Mouse (Mus musculus): ENCODE data around the gene Dgat2.

Gene Dgat2

DNA sequence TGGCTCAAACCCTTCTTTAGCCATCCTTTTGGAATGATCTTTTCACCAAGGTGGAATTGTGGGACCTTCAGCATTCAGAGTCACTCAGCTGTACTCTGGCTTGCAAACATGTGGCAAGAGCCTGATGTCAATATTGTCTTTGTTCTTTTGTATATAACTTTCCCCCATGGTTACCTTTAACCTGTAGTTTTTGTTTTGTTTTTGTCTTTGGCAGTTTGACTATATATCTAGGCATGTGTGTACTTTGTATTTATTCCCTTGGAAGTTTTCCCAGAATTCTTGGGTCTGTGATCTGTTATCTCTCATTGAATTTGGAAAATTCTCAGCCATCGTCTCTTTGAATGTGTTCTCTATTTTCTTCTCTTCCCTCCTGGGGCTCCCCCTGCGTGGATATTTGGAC lies 12.0 kb upstream of the Dgat2 start:
- in situ Hi-C loops (cut with MseI, MboI): no loop called here

DNA sequence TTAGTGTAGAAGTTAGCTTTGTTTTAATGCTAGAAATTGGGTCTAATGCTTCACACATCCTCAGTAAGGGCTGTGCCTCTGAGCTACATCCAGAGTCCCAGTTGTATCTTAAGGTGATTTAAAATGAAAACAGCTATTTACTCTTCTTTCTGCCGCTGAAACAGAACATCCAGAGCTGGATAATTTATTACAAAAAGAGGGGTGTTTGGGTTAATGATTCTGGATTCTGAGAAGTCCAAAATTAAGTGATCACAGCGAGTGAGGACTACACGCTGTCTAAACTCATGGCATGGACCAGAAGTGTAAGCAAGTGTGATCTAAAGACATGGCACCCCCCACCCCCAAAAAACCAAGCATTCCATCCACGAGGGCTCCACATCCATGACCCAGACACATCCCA lies 11.4 kb upstream of the Dgat2 start:
- in situ Hi-C loops (cut with MseI, MboI): no loop called here

DNA sequence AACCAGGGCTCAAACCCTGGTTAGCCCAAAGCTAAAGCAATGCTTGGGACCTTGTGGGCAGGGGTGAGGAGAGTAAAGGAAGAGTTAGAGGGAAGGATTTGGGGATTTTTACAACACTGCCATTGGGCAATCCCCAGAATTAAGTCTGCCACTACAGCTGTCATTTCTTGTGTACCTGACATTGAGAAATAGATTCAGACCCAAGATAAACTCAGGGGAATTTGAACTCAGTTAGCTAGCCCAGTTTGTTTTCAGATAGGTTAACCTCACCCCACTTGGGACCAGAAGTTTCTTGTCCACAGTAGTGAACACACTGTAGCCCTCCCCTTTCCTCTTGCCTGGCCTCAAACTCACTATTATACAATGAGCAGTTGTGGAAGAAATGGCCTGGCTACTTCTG lies 8.9 kb upstream of the Dgat2 start:
- in situ Hi-C loops (cut with MseI, MboI): no loop called here

DNA sequence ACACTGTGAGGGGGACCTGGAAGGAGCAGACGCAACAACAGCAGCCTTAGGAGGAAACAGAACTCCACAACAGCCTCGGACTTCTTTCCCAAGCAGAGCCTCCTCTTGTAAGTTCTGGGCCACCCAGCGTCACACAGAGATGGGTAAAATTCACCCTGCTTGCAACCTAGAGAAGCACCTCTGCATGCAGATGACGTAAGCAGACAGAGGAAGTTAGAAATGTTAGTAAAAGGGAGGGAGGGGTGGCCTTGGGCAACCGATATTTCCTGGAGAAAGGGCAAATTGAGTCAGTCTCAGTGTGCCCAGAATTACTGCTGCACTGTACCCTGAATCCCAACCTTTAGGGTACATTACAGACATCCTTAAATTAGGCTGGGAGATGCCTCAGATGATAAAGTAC lies 7.4 kb upstream of the Dgat2 start:
- in situ Hi-C loops (cut with MseI, MboI): no loop called here

DNA sequence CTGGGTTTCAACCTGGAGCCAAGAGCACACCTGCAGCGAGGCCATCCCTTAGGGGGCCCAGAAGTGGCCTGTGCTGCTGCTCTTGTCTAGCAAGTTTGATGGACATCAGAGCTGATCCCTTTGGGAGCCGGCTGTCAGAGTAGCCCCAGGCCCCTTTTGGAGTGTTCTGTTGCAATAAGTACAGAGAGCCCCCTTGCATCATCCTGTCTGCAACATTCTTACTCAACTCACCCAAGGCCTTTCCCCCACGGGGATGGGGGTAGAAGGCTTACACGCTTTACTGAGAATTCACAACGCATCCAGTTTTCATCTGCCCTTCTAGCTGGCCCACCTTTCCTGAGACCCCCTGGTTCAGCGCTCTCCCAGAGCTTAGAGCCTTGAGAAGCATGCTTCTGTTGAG lies 6.1 kb upstream of the Dgat2 start:
- in situ Hi-C loops (cut with MseI, MboI): no loop called here

DNA sequence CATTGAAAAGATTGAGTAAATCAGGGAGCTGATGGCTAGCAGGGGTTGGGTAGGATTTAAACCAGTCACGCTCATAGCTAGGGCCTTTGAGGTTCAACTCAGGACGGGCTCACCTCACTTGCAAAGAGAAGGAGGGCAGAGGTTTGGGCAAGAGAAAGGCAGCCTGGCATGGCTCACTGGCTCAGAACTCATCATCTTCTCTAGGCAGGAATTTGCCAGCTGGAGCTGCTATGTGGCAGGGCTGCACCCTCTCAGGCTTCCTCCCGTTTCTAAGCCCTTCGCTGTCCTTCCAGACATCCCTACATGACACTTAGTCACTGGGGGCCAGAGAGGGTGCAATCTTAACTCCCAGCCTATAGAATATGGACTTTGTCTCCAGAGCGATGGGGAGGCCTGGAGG lies 4.9 kb upstream of the Dgat2 start:
- in situ Hi-C loops (cut with MseI, MboI): no loop called here

DNA sequence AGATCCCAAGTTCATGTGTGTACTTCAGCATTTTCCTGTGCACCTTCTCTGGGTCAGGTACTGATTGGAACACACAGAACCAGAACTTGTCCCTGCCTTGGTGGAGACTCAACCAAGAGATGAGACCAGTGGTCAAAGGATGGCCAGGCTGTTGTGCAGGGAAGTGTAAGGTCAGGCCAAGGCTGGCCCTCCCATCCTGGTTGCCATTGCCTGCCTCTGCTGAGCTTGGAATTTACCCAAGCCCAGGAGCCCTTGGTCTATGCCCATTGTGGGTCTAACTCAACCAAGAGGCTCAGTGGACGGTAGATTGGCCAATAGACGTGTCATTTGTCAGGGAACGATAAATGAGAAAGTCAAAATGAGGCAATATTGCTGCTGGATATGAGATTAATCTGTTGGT lies 2.9 kb upstream of the Dgat2 start:
- in situ Hi-C loops (cut with MseI, MboI): no loop called here

DNA sequence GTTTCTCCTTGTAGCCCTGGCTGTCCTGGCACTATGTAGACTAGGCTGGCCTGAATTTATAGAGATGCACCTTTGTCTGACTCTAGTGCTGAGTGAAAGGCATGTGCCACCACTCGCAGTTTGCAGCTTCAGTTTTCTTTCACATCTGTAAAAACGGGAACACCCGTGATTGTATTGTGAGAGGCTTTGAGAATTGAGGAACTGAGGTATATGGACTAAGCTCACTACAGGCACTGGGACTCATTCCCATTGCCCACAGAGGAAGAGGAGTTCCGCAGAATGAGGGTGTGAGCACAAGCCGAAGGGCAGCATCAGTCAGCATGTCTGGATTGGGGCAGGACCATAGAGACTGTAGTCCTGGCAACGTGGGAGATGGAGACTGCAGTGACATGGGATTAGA lies 1.2 kb upstream of the Dgat2 start:
- in situ Hi-C loops (cut with MseI, MboI): no loop called here

DNA sequence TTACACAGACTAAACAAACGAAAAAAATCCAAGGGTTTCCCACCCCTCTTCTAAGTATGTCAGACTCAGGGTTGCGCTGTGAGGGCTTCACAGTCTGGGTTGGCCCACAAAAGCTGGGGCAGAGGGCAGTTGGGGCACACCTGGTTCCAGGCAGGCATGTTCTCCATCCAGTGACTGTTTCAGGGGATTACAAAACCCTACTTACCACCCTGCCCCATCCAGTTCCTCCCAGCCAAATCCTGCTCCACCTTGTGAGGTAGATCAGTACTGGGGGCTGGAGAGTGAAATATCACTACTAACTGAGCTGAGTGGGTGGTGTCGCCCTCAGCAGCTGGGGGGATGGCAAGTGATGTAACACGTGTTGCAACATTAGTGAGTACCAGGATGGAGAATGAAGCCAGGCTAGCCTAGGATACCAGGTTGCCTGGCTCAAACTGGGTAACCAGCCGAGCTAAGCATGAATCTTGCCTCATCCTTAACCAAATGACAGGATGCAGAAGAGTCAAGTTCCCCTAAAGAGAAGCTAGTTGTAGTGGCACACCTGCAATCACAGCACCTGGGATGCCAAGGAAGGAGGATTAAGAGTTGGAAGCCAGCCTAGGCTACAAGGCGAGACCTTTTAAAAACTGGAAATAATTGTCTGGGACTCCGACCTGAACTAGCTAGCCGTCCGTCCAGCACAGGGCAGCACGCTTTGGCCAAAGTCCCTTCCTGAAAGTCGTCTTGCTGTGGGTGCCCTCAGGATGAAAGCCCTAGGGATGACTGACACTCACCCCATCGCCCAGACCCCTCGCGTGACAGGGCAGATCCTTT lies 694 bp downstream of the Dgat2 start:
- in situ Hi-C loops (cut with MseI, MboI): no loop called here

DNA sequence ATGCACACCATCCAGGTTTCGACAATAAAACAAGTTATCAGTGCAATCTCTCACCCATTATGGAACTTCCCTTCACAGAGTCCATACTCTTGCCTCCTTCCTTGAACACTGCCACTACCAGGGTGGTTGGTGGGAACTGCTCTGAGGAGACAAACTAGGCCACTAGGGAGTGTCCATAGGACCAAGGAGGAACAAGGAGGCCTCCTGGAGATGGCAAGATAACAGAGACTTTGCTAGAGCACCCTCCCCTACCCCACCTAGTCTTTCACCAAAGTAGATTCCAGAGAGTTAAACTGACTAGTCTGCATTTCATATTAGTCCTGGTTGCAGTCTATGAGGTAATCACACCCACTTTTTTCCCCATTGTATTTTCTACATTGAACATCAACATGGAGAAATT lies 2.4 kb downstream of the Dgat2 start:
- in situ Hi-C loops (cut with MseI, MboI): no loop called here

DNA sequence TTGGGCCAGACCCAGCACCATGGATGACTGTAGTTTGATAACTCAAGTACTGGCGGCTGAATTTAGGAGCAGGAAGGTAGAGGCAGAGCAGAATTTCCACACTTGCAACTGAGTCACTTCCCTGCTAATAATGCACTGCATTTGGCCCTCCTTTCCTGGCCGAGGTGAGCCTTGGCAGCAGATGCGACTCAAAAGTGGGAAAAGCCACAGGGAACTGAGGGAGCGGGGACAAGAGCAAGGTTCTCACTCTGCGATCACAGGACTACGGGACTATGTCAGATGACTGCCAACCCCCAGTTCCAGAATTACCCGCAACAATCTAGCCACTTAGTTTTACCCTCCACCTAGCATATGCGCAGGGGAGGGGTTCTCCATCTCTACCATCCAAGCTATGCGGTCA lies 3.2 kb downstream of the Dgat2 start:
- in situ Hi-C loops (cut with MseI, MboI): no loop called here

DNA sequence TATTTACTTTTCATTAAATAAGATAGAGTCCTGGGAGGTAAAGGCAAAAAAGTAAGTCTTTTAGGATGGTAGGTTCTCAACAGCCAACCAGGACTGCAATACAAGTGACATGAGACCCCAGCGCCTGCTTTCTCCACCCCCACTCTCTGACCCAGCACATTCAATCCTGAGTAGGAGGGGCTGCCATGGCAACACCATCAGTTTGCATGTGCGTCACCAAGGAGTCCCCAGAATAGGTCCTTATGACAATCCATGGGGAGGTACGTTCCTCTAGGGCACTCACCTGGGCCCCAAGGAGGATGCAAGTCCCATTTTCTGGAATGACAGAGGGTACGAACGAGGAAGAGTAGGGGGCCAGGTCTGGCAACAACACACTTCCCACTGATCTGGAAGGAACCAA lies 5.1 kb downstream of the Dgat2 start:
- in situ Hi-C loops (cut with MseI, MboI): no loop called here

DNA sequence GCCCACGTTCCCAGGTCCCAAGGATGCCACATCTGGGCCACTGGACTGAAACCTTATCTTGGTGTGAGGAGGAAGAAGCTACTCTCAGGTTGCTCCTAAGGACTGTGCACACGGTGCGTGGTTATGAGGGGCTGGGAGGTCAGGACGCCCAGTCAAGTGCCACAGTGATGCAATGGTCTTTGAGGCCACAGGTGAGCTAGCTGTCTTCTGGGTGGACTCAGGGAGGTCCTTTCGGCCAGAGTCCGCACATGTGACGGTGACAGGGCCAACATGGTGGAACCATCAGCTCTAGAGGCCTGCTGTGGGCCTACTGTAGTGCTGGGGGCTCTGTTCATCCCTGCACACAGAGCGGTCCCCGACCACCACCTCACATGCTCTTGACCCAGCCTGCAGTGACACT lies 6.9 kb downstream of the Dgat2 start:
- in situ Hi-C loops (cut with MseI, MboI): no loop called here

DNA sequence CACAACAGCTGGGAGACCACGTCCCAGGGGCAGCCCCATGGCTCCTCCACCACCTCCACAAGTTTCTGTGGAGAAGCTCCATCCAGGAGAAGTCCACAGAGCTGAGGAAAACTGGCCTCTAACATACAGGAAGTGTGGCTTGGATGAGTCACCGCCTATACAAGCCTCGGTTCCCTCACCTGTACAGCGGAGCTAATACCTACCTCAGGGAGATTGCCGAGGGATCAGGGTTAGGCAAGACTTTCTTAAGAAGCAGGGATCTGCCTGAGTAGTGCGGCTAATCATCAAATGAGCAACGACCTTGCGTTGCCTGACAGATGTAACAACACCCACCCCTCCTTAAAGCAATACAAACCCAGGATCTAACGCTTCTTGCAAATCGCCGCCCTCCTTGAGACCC lies 7.4 kb downstream of the Dgat2 start:
- in situ Hi-C loops (cut with MseI, MboI): no loop called here

DNA sequence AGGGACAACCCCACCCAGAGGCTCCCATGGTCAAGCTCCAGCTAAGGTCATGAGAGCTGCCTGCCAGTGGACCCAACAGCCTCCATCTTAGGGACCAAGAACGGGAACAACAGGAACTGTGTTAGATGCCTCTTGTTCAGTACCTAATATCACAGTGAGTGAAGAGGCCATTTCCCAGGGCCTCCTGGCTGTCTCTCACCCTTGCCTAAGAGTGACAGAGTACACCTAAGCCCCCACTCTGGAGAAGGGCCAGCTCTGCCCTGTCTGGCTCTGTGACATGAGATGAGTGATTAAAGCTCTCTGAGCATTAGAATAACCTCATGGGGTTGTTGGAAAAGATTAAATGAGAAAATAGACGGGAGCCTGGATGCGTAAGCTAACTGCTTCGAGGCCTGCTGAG lies 8.5 kb downstream of the Dgat2 start:
- in situ Hi-C loops (cut with MseI, MboI): no loop called here

DNA sequence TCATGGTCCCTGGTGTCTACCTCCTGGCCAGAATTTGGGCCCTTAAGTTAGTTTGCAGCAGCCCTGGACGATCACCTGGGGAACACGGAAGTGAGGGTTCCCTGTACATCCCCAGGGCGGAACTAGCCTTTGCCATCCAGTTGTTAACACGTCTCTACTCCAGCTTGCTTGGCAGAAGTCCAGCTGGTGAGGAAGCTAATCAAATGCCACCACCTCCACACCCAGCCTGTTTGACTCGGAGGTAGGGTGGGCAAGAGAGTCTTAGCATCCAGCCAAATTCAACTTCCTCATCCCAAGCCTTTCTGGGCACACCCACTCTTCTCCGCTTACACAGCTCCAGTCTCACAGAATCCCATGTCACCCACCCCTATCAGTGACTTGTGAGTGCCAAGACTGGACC lies 9.6 kb downstream of the Dgat2 start:
- in situ Hi-C loops (cut with MseI, MboI): no loop called here

DNA sequence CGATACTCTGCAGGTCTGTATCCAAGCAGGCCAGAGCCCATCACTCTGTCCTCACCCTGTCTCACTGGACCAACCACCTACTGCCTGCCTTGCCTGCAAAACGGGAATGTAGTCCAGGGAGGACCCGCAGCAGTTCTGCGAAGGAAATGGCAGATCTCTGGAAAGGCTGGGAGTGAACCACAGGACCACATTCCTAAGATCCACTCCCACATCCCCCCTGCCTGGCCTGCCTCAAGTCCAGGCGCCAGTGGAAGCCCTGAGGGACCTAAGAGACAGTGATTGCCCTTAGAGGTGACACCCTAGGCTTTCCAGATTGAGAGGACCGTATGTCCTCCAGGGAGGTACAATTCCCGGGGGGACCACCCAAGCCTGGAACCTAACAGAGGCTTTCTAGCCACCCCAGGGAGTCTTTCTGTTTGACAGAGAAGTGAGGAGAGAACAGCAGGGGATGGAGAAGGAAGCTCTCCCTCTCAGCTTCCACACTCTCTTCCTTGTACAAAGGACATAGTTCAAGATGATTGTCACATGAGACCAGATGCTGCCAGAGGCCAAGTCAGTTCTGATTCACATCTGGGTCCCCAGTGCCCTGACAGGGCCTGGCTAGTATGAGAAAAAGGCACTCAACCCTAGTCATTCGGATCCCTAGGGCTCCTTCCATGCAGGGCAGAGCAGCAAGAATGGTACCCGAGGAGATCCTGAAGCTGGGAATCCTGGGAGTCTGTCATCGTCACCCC lies 10.6 kb downstream of the Dgat2 start:
- in situ Hi-C loops (cut with MseI, MboI): no loop called here

DNA sequence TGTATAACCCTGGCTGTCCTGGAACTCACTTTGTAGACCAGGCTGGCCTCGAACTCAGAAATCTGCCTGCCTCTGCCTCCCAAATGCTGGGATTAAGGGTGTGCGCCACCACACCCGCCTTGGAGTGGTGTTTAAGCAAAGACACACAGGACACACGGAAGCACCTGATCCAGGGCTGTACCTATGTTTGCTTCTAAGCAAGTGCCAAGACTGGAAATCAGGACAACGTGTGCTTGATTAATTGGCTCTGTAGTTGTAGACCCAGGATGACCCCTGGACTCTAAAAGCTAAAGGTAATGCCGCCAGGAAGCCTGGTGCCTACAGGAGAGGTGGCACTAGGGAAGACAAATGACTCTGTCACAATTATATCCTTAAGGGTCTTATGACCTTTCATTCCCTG lies 12.0 kb downstream of the Dgat2 start:
- in situ Hi-C loops (cut with MseI, MboI): no loop called here

DNA sequence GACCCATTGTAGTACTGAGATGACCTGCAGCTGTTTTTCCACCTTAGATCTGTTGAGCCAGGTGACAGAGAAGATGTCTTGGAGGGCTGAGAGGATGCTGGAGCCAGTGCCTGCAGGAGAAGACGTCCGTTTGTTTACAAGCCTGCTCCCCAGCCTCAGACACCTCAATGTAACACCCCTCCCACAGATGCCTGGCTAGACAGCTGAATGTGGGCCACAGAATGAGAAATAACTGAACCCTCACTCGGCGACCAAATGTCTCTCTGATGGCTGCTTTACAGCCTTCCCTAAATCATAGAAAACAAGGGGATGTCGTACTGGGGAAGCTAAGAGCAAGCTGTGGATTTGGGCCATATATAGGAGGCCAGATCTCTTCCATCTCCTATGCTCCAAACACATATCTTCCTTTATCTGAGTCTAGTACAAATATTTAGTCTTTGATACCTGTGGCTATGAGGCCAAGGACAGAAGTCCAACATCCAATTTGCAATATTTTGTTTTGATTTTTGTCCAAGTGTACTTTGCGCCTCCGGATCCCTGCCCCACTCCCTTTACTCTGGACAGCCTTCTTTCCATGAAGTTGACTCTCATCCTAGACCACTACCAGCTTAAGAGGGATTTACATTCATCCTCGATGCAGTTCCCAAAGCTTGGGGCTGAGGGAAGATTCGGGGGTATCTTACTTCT lies 12.7 kb downstream of the Dgat2 start:
- in situ Hi-C loops (cut with MseI, MboI): loop anchor here in 1 of 2 experiments (5.0 kb wide), 1 partner anchor 57 kb away; no protein-coding TSS in a partner anchor

DNA sequence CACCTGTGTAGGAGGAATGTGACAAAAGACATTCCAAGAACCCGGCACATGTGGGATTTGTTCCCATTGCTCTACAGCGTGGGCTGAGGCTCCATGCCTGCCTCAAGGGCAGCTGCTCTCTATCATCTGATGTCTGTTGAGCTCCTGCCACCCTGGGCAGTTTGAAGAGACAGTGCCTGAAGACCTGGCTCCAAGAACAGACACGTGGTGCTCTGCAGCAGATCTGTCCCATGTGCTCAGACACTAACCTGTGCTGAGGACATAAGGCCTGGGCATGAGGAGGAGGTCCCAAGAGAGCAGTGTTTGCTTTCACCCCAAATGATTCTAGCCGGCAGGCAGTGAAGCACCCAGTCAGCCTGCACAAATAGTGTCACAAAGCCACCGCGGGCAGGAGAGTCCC lies 13.8 kb downstream of the Dgat2 start:
- in situ Hi-C loops (cut with MseI, MboI): loop anchor here in 1 of 2 experiments (5.0 kb wide), 1 partner anchor 59 kb away; no protein-coding TSS in a partner anchor

DNA sequence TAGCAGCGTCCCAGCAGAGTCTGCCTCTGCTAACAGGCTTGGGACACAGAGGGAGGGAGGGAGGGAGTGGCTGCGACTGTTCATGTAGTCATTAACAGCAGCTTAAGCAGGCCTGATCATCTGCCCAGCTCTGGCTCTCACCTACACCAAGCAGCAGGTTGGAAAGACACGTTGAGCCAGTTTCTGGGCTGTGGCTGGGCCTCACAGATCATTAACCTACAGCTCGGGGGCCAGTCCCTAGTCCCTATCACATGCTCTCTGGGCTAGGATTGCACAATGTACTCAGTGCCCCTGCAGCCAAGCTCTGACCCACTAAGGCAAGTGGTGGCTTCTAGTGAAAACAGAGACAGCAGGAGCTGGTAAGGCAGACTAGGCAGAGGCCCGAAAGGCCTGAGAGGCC lies 14.6 kb downstream of the Dgat2 start:
- in situ Hi-C loops (cut with MseI, MboI): loop anchor here in 1 of 2 experiments (5.0 kb wide), 1 partner anchor 59 kb away; no protein-coding TSS in a partner anchor

DNA sequence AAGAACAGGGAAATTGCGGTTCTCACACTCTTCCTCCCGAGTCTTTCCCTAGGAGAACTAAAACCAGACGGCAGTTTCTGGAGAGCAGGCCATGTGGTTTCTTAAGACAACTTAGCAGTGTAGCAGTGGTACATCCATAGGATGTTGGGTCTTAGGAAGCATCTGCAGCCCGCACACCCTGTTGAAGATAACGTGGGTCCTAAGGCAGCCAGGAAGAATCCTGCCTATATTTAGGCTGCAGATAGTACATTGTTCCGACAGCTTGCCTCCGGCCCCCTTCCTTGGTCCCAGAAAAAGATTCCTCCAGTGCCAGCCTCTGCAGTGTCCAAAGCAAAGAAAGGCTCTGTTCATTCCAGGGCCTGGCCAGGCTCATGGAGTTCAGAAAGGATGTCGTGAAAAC lies 16.4 kb downstream of the Dgat2 start:
- in situ Hi-C loops (cut with MseI, MboI): loop anchor here in 1 of 2 experiments (5.0 kb wide), 1 partner anchor 61 kb away; no protein-coding TSS in a partner anchor
